Mouse (Mus musculus) layer of hippocampus, adult 9-10 months (tissue): ENCODE measurements around the gene Dars2.
"Not testable (repeated sequence)": the region's sequence is repeated elsewhere in the genome, so short reads cannot be mapped to it uniquely, and the experiment has no call there.

Experiments
- DNase-seq: peaks from one replicate; pipeline ENCODE4 v3.0.0; 2022; ENCODE audit warnings: low spot score

The Dars2 gene

GRCm38 (mm10) chr1:161035281-161035785, 35.1 kb downstream of the Dars2 start:
- no peak for DNase-seq

- peak; percentile 98 for DNase-seq
Observed at GRCm38 (mm10) chr1:161034435-161035280, 35.8 kb downstream of the Dars2 start, which contains the start of gene Zbtb37. Zbtb37 (minus strand) TSS chr1:161034849.

GRCm38 (mm10) chr1:161033856-161034434, 36.5 kb downstream of the Dars2 start:
- no peak for DNase-seq

- DNase-seq, result no peak
Observed at GRCm38 (mm10) chr1:161032345-161032744, 38.1 kb downstream of the Dars2 start.

- no peak for DNase-seq
Observed at GRCm38 (mm10) chr1:161031881-161032280, 38.6 kb downstream of the Dars2 start.

- DNase-seq, result no peak
Observed at GRCm38 (mm10) chr1:161030058-161030457, 40.4 kb downstream of the Dars2 start.

- DNase-seq, result not testable (repeated sequence)
Observed at GRCm38 (mm10) chr1:161028427-161028826, 42.0 kb downstream of the Dars2 start.

GRCm38 (mm10) chr1:161027196-161027595, 43.3 kb downstream of the Dars2 start:
- DNase-seq, result no peak

- no peak for DNase-seq
Observed at GRCm38 (mm10) chr1:161025410-161026210, 44.8 kb downstream of the Dars2 start.

- DNase-seq, result no peak
Observed at GRCm38 (mm10) chr1:161020051-161020450, 50.4 kb downstream of the Dars2 start.

GRCm38 (mm10) chr1:161016378-161016777, 54.1 kb downstream of the Dars2 start:
- no peak for DNase-seq

- no peak for DNase-seq
Observed at GRCm38 (mm10) chr1:161010436-161010835, 60.0 kb downstream of the Dars2 start.

GRCm38 (mm10) chr1:161008038-161008437, 62.4 kb downstream of the Dars2 start:
- no peak for DNase-seq

GRCm38 (mm10) chr1:161006471-161006870, 64.0 kb downstream of the Dars2 start:
- DNase-seq, result no peak

- DNase-seq, result no peak
Observed at GRCm38 (mm10) chr1:161005526-161005925, 64.9 kb downstream of the Dars2 start.

GRCm38 (mm10) chr1:161004942-161005341, 65.5 kb downstream of the Dars2 start:
- DNase-seq, result no peak

- DNase-seq, result no peak
Observed at GRCm38 (mm10) chr1:160993851-160994250, 76.6 kb downstream of the Dars2 start.
